Mouse (Mus musculus) MN1 (cell line): ENCODE data around the gene Poglut1.

Experiments used
- DNase-seq: peaks from one replicate; pipeline ENCODE4 v3.0.0-alpha.2; 2016; ENCODE audit warnings: low spot score

The Poglut1 gene

DNA sequence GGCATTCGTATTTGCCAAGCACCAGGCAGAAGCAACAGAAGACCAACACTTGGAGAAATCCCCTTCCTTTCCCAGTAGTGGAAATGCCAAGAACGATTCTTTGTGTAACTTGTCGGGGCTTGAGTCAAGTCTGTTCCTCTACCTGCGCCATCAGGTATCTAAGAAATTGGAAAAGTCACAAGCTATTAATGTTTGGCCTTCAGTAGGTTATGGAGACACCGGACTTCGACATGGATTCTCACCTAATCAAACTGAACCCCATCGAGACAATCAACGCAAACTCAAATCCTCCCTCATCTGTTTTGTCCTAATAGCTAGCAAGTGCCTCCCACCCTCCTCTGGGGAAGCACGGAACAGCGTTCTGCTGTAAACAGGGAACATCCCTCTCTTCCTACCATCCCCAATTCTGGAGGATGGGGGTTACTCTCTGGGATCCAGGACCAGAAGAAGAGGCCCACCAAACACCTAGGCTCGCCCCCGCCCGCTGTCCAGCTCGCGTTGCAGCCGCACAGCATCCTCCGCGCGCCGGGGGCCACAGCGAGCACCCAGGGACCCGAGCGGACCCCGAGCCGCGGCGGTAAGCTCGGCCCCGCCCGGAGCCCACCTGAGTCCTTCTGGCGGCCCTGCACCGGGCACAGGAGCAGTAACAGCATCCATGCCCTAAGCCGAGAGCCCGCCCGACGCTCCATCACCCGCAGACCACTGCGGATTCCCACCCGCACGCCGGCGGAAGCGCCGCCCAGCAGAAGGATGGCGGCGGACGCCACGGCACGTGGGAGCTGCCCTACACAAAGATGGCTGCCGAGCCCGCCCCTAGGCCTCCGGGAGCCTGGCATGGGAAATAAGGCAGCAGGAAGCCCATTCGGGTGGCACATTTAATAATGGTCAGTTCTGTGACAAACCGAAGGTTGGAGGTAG is at the start of gene Poglut1:
TSS of gene Poglut1 (minus strand) at position 780 of the 918 bp plus-strand sequence.
- peak; percentile 79 for DNase-seq

DNA sequence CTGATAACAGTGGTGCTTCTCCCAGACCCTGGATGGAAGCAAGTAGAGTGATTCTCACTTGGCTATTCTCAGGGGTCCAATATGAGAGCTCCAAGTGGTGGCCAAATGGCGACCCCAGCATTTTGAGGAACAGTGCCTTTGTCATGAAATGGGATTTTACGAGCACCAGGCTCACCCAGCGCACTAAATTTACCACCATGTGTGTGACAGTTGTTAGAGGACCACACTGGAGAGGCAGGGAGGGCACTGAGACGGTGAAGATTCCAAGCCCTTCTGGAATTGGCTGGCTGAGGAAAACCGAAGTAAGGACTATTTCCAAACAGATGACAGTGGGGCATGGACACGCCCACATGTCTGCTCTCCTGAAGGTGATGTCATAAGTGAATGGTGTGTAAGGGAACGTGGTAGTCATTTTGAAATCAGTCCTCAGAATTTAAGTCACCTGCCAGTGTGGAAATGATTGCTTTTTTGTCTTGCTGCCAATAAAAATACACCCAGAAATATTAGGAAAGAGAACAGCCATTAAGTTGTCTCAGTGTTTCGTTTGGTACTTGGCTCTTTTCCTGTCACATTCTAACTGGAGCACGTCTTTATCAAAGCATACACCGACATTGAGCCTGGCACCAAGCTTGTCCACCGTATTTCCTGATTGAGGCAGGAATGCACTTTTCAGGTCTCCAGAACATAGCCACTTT is 49.1 kb upstream of the Poglut1 start:
- no peak for DNase-seq

DNA sequence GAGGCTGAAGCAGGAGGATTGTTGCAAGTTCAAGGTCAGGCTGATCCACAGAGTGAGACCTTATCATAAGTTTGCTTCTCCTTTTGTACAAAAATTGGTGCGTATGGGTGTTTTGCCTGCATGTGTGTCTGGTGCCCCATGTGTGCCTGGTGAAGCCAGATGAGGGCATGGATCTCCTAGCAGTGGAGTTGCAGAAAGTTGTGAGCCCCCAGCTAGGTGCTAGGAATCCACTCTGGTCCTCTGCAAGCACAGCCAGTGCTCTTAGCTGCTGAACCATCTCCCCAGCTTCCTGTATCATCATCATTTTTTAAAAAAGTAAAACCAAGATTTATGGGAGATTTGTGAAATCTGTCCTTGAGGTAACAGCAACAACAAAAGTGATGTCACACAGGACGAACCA is 46.6 kb upstream of the Poglut1 start:
- DNase-seq, result no peak

DNA sequence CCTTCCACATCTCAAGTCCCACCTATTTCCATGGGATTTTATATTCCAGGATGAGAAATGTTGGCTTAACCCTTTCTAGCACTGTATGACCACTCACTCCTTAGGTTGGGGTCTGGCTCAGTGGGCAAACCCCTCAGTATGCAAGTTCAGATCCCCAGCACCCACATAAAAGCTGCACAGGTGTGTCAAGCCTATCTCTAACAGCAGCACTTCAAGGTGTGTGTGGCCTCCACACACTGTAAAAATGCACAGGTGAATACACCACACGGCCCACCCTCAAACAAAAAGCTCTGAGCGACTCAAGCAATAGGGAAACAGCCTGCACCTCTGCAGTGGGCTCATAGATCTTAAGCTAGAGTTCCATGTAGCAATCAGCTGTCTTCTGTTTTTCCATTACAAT is 46.0 kb upstream of the Poglut1 start:
- no peak for DNase-seq

DNA sequence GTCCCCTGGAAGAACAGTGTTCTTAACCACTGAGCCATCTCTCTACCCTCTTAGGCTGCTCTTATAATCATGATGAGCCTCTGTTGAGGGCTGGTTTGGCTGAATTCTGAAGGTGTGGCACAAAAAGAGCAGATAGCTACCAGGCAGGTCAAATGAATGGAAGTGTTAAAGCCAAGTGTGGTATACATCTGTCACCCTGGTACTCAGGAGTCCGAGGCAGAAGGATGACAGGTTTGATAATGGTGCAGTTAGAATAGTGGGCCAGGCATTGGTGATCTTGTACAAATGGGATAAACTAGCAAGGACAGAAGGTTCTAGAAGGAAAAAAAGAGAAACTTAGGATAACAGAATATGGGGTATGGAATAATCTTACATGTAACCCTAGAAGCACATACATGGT is 44.4 kb upstream of the Poglut1 start:
- DNase-seq, result no peak

DNA sequence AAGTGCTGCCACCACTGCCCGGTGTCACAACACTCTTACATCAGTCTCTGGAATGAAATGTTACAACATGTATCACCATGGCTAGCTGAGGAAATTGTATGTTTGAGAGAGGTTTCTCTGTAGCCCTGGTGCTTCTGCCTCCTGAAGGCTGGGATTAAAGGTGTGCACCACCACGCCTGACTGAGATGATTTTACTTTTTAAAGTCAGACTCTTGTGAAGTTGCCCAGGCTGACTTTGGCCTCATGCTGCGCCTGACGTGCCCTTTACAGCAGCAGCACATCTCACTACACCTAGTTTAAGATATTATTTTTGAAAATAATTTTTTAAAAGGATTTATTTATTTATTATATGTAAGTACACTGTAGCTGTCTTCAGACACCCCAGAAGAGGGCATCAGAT is 42.9 kb upstream of the Poglut1 start:
- DNase-seq, result no peak

DNA sequence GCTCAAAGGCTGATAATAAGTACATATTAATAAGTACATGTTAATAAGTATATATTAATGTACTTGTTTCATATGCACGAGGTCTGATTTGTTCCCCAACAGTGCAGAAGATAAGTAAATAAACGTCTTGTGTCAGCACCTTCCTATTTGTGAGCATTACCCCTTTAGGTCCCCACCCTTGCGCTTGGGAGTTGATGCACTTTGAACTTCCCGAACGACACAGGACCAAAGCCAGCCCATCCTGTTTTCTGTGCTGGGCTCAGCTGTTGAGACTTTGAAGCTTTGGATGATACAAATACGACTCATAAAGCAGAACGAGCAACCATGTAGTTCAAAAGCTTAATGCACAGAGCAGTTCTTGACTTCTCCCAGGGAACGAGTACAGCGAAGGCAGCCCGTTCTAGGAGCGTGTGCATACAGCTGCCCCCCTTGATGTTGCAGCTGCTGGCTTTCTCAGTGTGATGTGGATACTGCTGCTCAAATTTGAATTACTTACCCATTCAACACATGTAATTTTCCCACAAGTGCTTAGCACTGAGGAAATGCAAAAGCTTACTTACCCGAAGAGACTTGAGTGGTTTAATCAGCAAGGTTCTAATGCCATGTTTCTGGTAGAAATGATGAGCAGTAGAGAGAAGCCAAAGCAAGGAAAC is 42.1 kb upstream of the Poglut1 start:
- no peak for DNase-seq

DNA sequence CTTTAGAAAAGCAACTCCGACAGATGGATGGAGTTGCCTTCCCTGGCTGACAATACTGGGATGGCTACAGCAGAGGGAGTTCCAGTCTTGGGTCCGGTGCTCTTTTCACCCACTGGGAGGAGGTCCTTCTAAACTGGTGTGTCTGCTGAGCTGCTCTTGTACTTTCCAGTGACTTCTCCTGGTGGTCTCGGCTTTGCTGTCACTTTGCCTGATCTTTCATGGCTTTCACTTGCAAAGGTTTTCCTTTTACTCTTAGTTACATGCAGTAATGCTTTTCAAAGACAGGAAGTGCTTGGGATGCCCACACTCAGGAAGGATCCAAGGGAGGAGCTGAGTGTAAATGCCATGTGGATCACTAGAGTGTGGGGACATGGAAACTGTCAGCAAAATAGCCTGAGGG is 41.4 kb upstream of the Poglut1 start:
- no peak for DNase-seq

DNA sequence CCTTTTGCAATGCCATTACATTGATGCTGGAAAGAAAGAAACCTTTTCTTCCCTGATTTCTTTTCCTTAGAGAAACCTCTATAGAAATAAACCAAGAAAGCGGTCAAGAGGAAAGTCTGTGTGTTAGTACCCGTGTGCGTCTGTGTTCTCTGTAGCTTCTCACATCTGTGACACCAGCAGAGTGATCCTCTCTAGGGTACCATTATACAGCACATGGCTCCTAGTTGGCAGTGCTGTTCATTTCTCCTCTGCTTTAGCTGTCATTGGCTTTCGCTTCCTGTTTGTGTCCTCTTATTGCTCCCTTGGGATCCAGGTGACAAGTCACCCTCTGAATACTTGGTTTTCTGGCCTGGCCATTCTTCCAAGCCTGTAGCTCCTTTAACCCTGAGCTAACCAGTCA is 37.5 kb upstream of the Poglut1 start:
- no peak for DNase-seq

DNA sequence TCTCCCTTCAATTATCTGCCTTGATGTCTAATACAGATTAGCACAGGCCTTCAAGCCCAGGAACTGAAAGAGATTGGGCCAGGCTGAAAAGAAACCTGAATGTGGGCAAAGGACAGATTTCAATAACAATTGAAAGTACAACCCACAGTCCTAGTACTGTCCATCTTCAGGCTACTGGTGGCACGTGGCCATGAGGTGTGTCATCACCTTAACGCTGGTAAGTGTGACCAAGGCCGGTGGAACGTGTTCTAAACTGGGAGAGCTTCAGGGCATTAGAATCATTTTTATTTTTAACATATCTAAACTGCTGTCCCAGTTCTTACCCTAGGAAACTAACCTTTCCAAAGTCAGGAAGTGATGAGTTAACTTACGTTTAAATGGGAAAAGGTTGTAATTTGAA is 37.1 kb upstream of the Poglut1 start:
- DNase-seq, result no peak

DNA sequence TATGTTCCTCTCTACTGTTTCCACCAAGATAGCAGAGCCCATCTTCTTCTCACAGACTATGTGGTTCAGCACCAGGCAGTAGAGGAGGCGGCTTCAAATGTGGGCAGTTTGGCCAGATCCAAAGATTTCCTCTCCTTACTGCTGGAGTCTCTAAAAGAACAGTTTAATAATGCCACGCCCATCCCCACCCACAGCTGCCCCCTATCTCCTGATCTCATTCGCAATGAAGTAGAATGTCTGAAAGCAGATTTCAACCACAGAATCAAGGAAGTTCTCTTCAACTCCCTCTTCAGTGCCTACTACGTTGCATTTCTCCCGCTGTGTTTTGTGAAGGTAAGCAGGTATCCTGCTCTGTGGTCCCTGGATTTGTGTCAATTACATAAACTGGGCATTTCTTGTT is 35.1 kb upstream of the Poglut1 start:
- no peak for DNase-seq

DNA sequence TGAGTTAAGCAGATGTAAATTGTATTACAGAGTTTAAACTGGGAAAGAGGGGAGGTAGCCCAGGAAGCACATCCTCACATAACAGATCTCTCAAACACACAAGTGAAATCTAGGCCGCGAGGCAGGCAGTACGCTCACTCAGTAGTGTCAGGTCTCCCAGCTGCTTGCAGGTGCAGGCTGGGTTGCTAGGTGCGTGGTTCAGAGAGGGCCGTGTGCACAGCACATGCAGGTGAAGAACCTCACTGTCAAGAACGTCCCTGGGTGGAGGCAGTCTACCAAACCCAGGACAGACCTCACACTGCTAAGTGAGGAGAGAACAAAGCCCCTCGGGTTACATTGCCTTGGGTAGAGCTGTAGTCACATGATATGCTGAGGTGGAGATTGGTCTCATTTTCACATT is 34.7 kb upstream of the Poglut1 start:
- no peak for DNase-seq

DNA sequence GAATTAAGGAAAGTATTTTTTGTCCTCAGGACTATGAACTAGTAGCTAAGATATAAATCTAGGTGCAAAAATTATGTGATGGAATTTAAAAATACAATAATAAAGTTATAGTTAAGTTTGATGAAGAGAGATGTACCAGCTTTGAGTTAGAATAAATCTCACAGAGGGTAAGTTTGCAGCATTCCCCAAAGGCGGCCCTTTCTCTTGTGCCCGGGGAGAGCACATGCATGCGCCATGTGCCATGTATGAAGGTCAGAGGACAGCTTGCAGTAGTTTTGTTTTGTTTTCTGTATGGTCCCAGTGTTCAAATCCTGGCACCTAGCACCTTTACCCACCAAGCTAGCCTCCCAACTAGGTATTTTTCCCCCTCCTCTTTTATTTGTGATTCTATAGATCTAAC is 21.4 kb upstream of the Poglut1 start:
- DNase-seq, result no peak

DNA sequence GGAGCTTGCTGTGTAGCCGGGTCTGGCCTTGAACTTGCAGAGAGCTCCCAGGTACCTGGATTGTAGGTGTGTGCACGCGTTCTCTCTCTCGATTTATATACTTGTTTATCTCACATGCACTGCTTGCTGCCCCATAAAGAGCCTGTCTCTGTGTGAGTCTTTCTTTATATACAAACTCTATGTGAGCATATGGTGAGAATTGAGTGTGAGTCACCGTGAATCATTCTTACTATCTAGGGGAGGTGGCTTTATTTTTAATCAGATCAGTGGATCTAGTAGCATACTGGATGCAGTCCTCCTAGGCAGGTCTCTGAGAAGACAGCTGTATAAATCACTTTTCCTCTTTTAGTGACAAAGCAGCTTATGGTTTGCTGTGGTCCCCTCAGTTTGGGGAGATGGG is 18.1 kb upstream of the Poglut1 start:
- DNase-seq, result peak; percentile 8

DNA sequence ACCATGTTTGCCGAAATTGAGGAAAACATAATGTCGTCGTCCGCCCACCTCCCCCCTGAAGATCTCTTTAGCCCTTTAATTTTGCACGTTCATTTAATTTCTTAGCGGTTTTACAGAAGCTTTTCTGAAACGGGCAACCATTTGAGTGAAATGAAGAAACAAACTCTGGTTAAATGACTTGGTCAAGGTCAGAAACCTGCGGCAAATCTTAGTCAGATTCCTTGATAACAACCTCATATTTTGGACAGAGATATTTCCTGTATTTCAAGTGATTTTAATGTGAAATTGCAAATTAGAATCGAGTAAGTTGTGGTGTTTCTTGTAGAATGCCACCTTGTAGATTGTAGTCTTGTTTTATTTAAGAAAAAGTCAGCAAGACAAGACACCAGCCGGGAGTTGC is 13.5 kb upstream of the Poglut1 start:
- no peak for DNase-seq

DNA sequence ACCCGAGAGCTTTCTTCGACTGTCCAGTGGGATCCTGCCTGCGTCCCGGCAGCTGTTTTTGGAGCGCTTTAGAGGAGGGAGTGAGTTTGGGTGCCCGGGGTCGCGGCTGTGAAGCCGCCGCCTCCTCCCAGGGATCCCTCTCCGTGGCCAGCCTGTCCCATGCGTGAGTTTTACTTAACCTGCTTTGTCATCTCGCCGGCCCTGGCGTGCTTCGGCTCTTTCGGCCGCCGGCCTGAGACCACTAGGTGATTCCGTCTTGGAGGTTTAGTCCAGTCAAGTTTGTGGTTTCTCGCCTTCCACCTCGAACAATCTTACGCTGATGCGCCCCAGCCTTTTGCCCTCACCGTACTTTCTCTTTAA is 12.9 kb upstream of the Poglut1 start:
- DNase-seq, result no peak

DNA sequence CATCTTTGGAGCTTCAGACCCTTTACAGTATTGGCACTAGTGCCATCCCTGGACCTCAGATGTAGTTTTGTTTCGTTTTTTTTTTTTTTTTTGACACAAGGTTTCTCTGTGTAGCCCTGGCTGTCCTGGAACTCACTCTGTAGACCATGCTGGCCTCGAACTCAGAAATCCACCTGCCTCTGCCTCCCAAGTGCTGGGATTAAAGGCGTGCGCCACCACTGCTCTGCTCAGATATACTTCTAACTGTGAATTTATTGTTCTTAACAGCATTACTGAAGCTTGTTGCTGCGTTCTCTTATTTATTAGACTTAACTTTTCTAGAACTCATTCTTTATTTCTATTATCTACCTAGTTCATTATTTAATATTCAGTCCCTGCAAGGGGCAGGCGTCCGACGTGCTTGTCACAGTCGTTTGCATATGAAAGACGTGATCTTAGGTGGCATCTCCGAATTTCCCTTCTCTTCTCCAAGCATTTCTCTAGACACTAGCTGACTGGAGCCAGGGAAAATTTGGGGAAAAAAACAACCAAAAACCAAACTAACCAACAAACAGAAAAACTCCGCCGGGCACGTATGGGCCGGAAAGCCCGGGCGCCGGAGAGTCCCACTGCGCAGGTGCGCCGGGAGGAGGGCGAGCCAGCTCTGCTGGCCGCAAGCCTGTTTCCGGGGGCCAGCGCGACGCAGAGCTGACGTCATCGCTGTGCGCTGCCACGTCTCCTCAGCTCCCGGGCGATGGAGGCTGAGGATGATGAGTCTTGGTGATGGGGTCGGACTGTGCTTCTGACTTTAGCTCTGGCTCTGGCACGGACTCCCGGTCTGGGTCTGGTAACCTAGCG is 12.3 kb upstream of the Poglut1 start:
- peak; percentile 94 for DNase-seq

DNA sequence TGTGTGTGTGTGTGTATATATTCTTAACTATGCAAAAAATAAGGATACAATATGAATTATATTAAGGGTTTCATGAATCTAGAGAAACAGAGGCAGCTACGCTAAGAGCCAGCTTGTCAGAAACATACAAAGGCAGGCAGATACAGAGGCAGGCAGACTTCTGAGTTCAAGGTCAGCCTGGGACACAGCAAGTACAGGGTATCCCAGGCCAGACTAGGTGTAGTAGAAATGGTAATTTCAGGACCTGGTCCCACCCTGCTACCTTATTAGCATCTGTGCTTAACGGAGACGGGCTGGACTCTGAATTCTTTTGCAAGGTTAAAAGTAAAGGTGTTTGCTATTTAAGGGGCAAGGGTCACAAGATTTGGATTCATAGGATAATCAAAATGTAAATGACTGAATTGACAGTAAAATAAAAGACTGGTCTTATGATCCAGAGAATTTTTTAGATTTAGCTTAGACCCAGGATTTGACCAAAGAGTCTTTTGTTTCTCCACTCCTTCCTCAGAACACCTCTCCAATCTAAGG is 8.2 kb upstream of the Poglut1 start, which contains the start of gene Tmem39a:
TSS of gene Tmem39a (plus strand) at position 478 of the 528 bp plus-strand sequence.
- DNase-seq, result no peak

DNA sequence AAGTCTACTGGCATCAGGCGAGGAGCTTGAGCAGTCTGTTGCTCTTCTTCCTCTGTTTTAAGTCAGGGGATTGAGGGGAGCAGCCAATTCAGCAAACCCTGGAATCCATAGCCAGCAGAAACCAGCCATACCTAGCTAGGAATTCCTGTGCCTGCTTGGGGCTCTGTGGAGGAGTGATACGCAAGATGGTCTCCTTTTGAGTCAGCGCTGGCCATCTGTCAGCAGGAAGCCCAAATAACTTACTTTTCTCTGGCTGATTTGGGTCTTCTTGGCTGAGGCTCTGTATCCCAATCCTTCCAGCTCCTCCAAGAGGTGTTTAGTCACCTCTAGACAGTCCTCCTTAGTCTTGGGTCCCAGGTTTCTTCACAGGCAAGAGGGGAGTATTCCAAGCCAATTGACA is 5.9 kb upstream of the Poglut1 start:
- DNase-seq, result no peak

DNA sequence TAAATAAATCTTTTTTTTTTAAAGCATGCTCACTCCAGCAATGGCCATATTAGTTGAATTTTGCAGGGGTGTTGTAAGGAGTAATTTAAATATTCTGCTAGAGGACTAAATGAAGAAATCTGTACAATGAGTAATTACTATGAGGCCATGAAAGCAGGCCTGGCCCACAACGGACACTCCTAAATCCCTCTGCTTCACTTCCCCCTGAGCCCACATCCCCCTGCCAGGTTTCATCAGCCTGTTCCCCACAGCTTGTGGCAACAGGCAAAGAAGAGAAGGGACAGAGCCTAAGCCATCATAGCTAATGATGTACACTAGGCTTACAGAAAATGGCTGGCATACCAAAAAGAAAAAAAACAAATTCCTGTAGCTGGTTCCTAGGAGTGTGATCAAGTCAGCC is 2.1 kb downstream of the Poglut1 start:
- no peak for DNase-seq

DNA sequence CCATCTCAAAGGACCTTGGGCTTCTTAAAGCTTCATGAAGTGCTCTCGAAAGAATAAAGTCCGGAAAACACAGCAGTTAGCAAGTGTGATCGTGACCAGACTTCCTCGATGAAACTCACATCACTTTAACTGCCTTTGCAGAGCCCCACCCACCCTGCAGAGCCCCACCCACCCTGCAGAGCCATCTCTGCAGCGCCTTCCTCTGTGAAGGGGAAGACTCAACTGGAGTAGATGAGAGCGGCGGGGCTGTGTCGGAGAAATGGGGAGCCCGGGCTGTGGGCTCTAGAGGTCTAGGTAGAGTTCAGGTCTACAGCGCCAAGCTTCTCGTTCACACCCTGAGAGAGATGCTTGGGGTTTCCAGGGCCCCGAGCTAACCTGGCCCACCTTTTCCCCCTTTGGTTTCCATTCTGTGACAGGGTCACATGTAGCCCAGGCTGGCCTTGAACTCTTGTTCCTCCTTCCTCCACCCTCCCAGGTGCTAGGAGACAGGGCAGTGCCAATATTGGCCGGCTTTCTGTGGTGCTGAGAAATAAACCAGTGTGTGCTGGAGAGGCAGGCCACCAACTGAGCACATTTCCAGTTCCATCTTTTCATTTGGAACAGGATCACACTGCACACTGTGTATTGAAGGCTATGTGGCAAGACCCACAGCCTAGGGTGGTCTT is 11.2 kb downstream of the Poglut1 start:
- DNase-seq, result no peak
